Mouse (Mus musculus): ENCODE data around the gene Ghr.

Ghr gene

DNA sequence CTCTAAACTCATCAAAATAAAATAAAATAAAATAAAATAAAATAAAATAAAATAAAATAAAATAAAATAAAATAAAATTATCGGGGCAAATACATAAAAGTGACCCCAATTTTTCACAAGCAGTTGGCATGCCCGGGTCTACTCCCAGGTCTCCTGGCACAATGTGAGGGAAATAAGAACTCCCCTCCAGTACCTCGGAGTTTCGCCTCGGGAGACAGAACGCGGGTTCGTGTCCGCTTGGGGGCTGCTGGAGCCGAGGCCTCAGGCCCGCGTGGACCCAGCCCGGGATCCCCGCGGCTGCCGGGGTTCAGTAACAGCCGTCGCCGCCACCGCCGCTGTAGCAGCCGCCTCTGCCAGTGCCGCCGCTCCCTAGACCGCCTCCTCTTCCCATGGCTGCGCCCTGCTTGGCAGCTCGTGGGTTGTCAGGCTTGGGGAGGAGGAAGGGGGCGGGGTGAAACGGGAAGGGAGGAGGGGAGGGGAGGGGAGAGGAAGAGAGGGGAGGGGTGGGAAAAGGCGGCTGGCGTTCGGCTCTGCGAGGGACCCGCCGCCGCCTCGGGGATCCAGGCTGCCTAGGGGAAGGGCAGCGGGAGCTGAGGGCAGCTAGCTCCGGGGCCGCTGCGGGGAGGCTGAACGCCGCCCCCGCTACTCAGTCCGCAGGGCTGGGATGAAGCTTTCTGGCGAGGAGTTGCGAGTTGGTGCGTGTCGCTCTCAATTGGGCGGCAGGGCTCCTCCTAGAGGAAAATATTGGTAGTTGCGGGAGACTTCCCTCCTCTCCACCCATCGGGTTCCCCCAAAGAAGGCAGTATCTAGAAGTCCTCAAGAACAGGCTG, at the start of gene Ghr:
Gene Ghr (minus strand): TSS at position 686 of the 830 bp plus-strand sequence.
- peak; percentile 7 to 46 for DNase-seq (ENCODE audit: low spot score in 2 of 2)

DNA sequence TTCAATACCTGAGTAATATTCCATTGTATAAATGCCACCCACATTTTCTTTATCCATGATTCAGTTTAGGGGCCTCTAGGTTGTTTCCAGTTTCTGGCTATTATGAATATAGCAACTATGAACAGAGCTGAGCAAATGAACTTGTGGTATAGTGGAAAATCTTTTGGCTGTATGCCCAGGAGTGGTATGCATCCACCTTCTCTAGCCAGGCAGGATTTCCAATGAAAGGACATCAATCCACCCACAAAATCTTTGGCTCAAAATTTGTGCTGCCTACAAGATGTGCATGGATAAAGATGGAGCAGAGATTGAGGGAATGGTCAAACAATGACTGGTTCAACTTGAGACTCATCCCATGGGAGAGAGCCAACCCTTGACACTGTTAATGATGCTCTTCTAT, 39.5 kb upstream of the Ghr start:
- DNase-seq (ENCODE audit: low spot score in 2 of 2): no peak

DNA sequence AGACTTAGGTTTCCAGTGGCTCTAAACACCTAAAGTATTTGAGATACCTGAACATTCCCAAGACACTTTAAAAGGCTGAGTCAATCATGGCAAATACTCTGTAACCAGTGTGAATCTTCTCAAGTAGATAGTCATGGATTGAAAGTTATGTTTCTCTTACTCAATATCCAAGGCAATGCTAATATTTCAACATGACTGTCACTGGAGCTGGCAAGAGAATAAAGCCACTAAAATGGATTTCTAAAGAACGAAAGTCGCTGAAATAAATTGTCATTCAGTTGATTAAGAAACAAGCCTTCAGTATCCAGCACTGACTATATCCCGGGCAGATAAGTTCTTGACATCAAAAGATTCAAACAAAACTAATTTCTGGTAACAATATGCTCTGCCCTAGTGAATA, 37.1 kb upstream of the Ghr start:
- no peak for DNase-seq (ENCODE audit: low spot score in 2 of 2)

DNA sequence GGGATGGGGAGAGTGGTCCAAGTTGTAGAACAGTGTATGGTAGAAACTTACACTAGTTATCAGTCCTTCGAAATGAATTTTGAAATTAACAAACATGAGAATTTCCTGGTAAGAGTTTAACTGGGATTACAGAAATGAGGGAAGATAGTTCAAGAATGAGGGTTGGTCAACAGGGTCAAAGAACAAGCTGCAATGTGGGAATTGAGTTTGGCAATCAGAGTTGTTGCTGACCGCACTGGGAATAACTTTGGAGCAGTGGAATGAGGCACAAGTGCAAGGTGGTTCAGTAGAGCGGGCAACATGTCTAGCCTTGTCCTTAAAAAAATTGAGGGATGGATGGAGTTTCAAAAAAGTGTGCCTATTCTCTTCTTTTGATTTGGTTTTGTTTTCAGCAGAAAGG, 35.0 kb upstream of the Ghr start:
- no peak for DNase-seq (ENCODE audit: low spot score in 2 of 2)

DNA sequence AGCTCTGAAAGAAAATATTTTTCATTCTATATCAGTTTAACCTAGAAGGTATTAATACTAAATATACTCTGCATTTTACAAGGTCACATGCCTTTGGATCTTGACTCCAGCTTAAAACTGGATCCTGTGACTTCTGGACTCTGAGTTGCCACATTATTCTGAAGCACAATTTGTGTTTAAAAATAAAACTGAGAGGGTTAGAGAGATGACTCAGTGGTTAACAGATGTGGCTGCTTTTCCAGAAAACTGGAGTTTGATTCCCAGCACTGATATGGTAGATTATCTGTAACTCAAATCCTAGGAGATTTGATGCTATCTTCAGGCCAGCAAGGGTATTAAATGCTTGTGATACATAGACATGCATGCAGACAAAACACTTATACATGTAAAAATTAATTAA, 28.7 kb upstream of the Ghr start:
- no peak for DNase-seq (ENCODE audit: low spot score in 2 of 2)

DNA sequence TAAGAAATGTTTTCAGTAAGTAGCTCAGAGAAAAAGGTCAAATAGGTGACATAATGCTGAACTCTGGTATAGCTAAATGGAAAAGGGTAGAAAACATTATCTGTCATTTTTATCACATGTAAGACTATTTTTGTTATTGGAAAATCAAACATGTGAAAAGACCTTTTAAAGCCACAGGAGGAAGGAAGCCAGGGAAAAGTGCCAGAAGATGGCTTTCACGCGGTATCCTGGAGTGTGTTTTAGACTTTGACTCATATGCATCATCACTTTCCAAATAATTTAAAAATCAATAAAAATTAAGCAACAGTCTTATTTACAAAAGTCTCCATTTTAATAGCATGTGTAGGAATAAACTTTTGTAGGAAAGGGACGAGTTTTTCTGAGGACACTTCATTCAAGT, 24.7 kb upstream of the Ghr start:
- no peak for DNase-seq (ENCODE audit: low spot score in 2 of 2)

DNA sequence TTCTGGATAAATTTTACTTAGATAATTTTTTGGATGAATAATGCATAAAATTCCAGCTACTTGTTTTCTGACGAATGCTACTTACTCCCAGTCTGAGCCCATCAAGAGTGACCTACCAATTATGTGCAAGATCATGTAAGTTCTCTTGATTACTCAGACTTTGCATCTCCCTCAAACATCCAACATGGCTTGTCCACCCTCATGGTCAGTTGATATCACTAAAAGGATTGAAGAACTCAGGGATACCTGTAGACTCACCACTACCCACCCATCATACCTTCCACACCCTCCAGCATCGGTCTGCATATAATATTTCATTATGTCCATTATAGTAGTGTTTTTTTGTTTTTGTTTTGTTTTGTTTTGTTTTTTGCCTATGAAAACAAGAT, 18.8 kb upstream of the Ghr start:
- DNase-seq (ENCODE audit: low spot score in 2 of 2): no peak

DNA sequence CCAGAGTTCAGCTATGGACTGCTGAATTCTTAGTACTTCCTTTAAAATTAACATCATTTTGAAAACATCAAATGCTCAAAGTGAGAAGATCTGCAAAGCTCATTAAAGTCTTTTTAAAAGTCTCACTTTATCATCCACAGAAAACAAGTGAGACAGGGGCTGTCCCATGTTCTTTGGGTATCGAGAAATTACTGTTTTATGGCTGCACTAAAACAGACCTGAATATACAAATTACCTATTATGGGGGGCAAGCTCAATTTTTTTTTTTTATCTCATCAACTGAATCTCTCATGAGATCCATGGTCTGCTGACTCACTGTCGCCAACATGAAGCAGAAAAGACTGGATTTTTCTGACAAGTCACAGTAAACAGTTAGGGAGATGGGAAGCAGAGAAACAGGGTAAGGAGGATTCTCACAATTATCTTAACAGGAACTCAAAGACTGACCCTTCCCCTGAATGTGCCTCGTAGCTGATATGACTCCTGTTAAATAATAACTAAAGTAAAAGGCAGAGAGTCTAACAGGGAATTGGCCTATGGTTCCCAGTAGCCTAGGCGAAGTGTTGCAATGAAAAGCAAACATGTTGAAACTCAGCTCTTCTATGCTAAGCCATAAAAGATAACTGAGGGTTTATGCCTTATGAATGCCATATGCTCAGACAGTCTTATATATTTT, 18.3 kb upstream of the Ghr start:
- DNase-seq (ENCODE audit: low spot score in 2 of 2): no peak

DNA sequence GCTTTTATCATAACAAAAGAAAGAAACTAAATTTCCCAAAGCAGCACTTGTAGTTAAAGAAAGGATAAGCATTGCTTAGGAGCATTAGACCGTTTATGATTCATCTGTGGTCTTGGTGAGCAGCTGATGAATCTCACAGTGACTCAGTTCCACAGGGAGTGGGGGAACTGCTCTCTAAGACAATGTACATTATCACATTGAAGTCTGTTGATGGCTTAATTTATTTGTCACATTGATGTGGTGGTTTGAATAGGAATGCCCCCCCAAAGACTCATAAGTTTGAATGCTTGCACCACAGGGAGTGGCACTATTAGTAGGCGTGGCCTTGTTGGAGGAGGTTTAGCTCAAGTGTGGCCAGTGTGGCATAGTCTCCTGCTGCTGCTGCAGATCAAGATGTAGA, 4.6 kb upstream of the Ghr start:
- no peak for DNase-seq (ENCODE audit: low spot score in 2 of 2)

DNA sequence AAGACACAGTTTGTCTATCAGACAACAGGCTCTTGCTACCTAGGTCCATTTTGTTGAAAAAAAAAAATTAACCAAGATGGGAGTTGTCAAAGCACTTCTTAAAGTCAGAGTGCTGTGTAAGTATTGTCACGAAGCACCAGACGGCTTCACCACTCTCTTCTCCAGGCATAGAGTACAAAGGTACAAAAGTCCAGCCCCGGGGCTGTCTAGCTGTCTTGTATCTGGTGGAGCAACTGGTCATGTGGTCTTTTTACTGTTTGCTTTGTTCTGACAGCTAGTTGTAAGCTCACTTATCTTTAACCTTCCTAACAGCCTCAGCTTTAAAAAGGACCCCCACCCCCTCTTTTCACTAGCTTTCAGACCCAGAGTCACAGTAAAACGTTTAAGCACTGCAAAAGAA, 1.1 kb upstream of the Ghr start:
- DNase-seq (ENCODE audit: low spot score in 2 of 2): no peak

DNA sequence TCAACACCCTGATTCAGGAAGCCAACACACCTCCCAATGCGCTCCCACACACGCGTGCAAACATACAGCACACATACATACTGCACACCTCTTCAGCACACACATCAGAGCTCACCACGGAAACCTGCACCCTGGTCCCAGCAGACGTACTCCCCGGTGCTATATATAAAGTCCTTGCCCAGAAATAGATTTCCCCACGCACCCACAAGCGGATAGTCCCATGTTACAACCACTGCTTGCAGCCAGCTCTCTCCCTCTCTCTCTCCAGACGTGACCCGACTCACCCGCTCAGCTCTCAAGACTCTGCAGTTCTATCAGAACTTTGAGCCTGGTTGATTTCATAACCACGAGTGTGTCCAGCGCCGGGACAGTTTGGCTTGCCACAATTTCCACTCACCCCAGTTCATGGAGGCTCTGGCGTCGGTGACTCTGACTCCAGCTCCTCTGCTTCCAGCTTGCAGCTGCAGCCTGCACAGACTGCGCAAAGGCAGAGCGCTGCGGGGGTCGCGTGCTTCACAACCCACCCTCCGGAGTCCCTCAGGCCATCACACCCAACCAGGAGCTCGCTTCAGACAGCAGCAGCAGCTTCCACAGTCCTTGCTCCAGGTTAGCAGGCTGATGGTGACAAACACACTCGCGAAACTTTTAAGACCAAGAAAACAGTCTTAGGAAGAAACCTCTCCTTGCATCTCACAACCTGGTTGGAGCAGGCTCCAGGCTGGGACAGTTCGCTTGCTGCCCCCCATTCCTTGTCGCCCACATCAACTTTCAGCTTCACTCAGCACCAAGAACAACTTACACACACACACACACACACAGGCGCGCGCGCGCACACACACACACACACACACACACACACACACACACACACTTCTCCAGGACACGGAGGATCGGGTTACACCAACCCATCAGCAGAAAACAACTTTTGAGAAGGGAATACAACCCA, 1.2 kb downstream of the Ghr start:
- DNase-seq (ENCODE audit: low spot score in 2 of 2): peak in 1 of 2 experiments; percentile 11

DNA sequence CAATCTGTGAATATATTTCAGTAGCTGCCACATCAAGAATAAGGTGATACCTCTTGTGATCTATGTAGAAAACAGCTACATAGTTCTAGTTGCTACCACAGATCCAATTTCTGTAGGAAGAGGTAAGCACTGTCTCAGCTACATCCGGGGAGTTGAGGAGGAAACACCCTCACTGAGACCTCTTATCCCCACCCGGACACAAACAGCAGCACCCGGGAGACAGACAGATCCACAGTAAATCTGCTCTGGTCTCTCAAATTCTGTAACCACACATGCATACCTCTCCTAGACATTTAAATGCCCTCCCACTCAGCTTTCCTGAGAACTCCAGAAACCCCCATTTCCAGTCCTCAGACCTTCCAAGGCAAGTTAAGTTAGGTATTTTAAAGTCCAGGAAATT, 2.0 kb downstream of the Ghr start:
- no peak for DNase-seq (ENCODE audit: low spot score in 2 of 2)

DNA sequence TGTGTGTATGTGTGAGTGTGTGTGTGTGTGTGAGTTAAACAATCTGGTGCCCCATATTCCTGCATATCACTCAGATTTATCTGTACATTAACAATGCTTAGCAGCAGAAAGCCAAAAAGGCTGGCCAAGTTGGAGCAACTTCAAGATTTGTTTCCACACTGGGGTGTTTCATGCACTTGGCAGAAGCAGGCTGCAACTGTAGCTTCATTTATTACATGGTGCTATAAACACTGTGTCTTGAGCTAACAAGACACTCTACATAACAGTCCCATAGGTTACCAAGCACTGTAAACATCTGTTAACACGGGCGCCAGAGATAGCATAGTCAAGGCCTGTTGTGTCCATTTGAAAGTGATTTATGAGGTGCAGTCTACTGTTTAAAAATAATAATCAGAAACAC, 3.1 kb downstream of the Ghr start:
- no peak for DNase-seq (ENCODE audit: low spot score in 2 of 2)

DNA sequence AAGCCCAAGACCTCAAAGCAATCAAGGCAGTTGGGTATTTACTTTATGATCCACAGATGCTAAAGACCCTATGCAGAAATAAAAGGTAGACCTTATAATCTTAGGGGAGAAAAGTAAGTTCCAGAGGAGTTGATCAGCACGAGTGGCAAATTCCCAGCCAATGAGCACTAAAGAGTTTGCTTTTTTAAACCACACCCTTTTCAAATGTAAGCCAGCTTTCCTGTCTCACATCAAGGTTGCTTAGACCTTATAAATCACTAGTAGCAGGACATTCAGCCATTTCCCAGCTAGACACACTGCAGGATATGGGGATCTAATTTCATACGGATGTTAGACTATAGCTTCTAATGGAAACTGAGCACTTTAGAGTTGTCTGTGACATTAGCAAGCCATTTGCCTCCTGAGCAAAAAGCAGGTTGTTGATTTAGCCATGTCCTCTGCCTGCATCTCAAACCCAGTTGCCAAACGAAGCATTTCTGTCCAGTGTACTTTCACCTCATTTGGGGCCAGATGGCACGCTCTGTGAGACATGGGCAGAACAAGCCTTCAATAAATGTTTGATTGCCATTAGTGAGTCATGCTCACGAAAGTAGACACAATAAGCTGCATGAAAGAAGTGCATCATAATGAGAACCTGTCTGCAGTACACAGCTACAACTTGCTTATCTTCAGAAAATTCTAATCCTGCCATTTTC, 4.9 kb downstream of the Ghr start:
- DNase-seq (ENCODE audit: low spot score in 2 of 2): no peak

DNA sequence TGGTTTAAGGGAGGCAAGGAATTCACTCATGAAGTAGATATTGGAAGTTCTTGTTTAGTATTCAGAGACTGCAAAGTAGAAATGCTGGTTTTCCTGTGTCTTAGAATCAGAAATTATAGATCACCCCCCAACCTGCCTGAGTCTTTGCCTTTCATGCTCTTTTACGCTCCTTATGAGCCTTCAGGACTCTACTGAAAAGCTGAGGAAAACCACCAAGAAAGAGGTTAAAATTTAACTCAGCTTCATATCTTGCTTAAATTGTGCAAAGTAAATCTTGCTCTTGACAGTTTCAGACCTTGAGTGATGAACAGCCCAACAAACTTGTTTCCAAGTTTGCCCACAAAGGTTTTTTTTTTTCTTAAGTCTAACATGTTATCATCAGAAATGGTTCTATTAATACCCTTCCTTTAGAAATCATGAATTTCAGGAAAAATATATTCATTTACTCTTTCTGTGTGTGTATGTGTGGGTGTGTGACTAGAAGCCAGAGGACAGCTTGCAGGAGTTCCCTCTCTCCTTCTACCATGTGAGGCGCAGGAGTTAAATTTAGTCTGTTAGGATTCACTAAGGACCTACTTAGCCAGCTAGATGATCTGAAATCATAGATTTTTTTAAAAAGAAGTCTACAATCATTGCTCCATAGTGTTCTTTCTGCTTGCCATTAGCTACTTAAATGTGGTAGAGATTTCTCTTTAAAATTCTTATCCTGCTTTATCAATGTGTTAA, 14.0 kb downstream of the Ghr start:
- no peak for DNase-seq (ENCODE audit: low spot score in 2 of 2)

DNA sequence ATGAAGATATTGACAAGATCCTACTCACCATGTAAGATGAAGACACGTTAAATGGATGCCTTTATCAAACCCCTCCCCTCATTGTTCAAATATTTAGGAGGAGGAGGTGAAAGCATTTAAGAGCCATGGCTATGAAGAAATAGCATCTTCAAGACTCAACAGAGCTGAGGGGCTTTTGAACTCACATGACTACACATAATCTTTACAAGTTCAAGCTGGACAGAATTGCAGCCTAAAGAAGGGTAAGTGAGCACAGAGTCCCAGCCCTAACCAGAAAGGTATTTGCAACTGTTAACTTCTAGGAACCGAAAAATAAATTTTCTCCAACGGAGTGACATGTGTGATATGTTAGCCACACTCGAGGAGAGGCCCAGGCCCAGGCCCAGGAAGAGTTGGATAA, 18.7 kb downstream of the Ghr start:
- no peak for DNase-seq (ENCODE audit: low spot score in 2 of 2)

DNA sequence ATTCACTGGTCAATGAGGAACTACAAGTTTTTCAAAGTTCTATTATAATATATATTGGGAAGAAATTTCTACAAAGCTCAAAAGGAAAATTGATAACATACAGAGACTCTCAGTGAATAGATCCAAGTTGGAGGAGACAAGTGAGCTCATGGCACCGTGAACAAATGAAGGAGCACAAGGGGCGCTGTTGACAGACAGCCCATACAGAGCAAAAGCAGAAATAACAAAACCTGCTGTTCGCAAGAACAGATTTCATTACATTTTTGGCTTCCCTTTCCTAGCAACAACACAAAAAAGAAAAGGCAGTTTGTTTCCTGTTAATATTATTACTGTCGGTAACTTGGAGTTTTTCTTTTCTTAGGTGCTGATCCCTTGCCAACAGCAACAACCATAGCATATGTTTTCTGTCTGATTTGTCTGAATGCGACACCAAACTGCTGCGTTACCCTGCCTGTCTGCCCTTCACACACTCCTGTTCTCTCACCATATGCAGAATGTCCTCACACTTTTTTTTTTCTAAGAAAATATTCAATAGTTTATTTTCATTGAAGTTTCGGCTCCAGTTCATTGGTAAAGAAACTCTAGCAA, 19.3 kb downstream of the Ghr start:
- DNase-seq (ENCODE audit: low spot score in 2 of 2): no peak

DNA sequence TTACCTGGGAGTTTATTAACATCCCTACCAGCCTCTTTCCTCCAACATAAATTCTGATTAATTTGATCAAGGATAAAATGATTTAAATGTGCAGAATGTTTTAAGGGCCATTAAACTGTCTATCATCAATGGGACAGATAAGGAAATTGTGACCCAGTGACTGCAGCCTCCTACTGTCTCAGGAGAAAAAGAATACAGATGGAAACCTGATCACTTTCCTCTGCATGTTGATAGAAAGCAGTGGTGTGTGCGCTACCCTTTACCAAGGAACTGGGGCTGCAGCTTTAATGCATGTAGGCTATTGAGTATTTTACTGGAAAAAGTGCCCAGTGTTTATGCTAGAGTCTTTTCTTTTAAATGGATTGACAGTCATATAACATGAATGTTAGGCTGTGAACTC, 19.8 kb downstream of the Ghr start:
- DNase-seq (ENCODE audit: low spot score in 2 of 2): no peak

DNA sequence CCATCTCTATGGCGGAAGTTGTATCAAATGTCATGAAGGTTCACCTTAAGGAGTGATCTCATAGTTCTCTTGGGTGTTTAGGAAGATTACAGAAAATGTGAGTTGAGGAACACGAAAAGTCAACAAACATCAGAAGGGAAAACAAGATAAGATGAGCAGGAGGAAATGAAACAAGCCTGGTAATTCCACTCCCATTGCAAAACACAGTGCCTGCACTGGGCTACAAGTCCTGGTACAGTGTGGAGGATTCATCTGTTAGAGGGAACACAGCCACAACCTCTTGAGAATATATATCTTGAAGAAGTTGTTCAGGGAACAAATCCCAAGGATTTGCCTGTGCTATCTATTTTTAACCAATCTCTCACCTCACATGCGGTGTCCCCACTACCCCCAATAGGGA, 24.8 kb downstream of the Ghr start:
- DNase-seq (ENCODE audit: low spot score in 2 of 2): no peak

DNA sequence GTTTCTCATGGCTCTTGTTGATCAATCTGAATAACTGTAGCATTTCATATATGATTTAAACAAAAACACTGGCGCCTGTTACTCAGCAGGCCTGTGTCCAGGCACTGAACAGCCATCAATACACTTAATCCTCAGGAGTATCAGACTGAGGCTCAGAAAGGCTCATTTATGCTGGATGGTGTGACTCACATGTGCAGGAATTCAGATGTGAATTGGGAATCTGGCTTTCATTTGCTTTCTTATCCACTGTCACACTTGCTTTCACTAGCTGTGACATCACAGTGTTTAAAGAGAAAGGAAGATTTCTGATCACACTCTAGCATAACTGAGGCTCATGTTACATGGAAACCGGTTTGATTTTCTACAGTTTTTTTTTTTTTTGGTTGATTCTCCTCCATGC, 39.0 kb downstream of the Ghr start:
- no peak for DNase-seq (ENCODE audit: low spot score in 2 of 2)

Measured in spleen, postnatal 10 days (tissue).